ENCODE assay signal across 22 mouse cellular contexts in genomic region chr10:58633507-58633906, GRCm38 (mm10). TPM values are rescaled to one million over a fixed set of nuclear protein-coding genes. Genes with fewer than 3 reads are reported as not detected.
"Had no signal": no experiment of that assay in that cellular context is flagged by ENCODE, and none has a peak within 500 bp of the region (broad histone marks: within the 10 kb centered on the region; RNA-seq: fewer than 3 reads in every experiment).

No protein-coding gene starts in this region.

- H3K9me3 ChIP-seq: lung, embryonic 15.5 days; midbrain, embryonic 13.5 days; midbrain, embryonic 15.5 days; neural tube, embryonic 12.5 days had no signal

- ATAC-seq: liver, postnatal 0 days; lung, postnatal 0 days; midbrain, embryonic 13.5 days; midbrain, embryonic 15.5 days had no signal

- H3K36me3 ChIP-seq: lung, embryonic 15.5 days; midbrain, embryonic 13.5 days; midbrain, embryonic 15.5 days; neural tube, embryonic 12.5 days had no signal

- H3K9ac ChIP-seq: liver, postnatal 0 days; lung, embryonic 15.5 days; midbrain, embryonic 13.5 days; midbrain, embryonic 15.5 days; neural tube, embryonic 12.5 days had no signal

- H3K4me2 ChIP-seq: lung, embryonic 15.5 days; midbrain, embryonic 11.5 days; midbrain, embryonic 13.5 days; midbrain, embryonic 15.5 days; neural tube, embryonic 12.5 days had no signal

- DNase-seq: liver, postnatal 0 days; lung, adult 2 months; lung, postnatal 14 days; lung, postnatal 36 days; retina, postnatal 1 day; right cerebral cortex, adult 18-20 months; right cerebral cortex, postnatal 25 days; right cerebral cortex, postnatal 4 days; spleen, adult 18-20 months; thymus, adult 18-20 months; thymus, postnatal 14 days; thymus, postnatal 36 days had no signal

- H3K27me3 ChIP-seq: lung, embryonic 15.5 days; midbrain, embryonic 13.5 days; midbrain, embryonic 15.5 days; neural tube, embryonic 12.5 days had no signal

- H3K4me3 ChIP-seq: lung, embryonic 15.5 days; megakaryocyte, embryonic 14.5 days; midbrain, embryonic 13.5 days; midbrain, embryonic 15.5 days; neural tube, embryonic 12.5 days had no signal

- H3K27ac ChIP-seq: lung, embryonic 15.5 days; macrophage; midbrain, embryonic 13.5 days; midbrain, embryonic 15.5 days; neural tube, embryonic 12.5 days had no signal

- H3K4me1 ChIP-seq: lung, embryonic 15.5 days; megakaryocyte, embryonic 14.5 days; midbrain, embryonic 13.5 days; midbrain, embryonic 15.5 days had no signal

RNA-seq across cellular contexts. Expression of gene Edar, which starts 41.9 kb away (rescaled TPM):
- total RNA-seq: megakaryocyte progenitor cell, adult 5-6 weeks; monocyte, adult 5-6 weeks had no signal
- polyA plus RNA-seq: macrophage had no signal
